Mouse (Mus musculus) heart, adult 9 months (tissue): Measurements from ENCODE around the gene Iqsec1.
"Not testable (repeated sequence)": the region's sequence is repeated elsewhere in the genome, so short reads cannot be mapped to it uniquely, and the experiment has no call there.

Experiments
- DNase-seq, 2 experiments: peaks; one replicate each; pipeline ENCODE4 v3.0.0; 2022; ENCODE audit warnings: low spot score in 2 of 2

Gene Iqsec1

GRCm38 (mm10) chr6:90662148-90662547 is 326.3 kb downstream of the Iqsec1 start:
- DNase-seq: no peak

DNA sequence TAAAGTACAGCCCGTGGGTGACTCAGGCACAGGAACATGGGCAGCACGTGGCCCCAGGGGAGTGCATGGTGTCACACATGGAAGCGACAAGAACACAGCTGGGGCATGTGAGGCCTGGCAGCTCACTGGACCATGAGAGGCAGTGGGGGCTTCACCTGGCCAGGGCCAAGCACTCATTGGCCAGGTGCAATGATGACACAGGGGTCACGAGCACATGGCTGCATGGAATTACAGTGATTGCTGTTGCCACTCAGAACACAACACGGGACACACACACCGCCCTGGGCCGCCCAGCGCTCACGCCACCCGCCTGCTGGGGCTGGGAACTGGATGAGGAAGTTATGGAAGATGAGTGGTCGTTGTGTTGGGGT is 327.5 kb downstream of the Iqsec1 start:
- DNase-seq: no peak

GRCm38 (mm10) chr6:90660398-90661028 is 328.0 kb downstream of the Iqsec1 start:
- DNase-seq: no peak

- DNase-seq: no peak
Measured at GRCm38 (mm10) chr6:90659913-90660312, 328.6 kb downstream of the Iqsec1 start.

GRCm38 (mm10) chr6:90656344-90656850 is 332.1 kb downstream of the Iqsec1 start:
- DNase-seq: peak in 1 of 2 experiments; percentile 17

- DNase-seq: peak; percentile 20 to 61
Measured at GRCm38 (mm10) chr6:90653736-90654135, 334.7 kb downstream of the Iqsec1 start.

GRCm38 (mm10) chr6:90650634-90651033 is 337.9 kb downstream of the Iqsec1 start:
- no peak for DNase-seq

DNA sequence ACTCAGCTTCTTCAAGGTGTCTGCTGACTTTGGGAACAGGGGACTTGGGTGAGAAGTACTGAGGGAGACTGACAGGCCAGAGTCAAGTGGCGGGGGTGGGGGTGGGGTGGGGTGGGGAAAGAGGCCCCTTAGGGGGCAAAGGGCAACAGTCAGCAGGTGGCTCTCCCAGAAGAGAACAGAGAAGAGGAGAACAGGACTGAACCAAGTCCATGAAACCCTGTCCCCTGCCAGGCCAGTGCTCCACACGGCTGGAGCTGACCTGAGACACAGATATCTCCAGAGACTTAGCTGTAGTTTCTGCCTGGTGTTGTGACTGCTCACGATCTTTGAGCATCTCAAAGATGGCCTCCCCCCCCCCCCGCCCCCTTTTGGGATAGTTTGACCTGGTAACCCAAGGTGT is 339.2 kb downstream of the Iqsec1 start:
- no peak for DNase-seq

DNA sequence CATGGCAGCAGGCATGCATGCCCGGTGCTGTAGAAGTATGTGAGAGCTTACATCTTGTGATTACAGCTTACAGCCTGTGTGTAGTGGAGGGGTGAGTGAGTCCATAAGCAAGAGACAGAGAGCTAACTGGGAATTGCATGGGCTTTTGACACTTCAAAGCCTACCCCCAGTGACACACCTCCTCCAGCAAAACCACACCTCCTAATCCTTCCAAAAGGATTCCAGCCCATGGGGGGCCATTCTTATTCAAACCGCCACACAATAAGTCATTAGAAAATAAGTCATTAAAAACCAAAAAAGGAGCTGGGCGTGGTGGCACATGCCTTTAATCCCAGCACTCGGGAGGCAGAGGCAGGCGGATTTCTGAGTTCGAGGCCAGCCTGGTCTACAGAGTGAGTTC is 340.1 kb downstream of the Iqsec1 start:
- DNase-seq: no peak

- no peak for DNase-seq
Measured at GRCm38 (mm10) chr6:90644965-90645364, 343.5 kb downstream of the Iqsec1 start.

DNA sequence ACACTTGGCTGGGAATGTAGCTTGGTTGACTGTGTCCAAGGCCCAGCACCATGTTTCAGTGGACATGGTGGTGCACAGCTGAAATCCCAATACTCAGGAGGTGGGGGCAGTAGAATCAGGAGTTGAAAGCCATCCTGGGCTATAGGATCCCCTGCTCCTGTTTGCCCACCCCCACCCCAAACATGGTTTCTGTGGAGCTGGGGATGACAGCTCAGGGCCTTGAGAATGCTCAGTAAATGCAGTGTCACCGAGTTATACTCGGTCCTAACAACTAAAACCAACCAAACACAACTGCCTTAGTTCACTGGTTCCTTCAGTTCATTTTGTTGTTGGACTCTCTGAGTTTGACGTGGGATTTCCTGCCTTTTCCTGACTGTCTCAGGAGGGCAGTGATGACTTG is 345.4 kb downstream of the Iqsec1 start:
- DNase-seq: no peak

DNA sequence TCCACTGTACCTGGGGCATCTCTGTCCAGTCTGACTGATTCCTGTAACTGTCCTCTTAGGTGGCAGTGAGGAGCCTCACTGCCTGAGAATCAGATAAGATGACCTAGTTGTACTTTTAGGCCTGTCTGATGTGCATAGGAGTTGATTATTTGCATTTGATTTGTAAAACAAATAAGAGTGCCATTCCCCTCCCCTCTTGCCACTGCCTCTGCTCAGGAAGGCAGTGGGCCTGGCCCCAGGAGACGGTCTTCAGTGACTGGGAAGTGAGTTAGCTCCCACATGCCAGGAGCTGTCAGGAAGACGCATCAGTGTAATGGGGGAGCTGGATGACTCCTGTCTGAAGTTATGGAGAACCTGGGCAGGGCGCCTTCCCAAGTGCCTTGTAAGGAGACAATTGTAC is 352.9 kb downstream of the Iqsec1 start:
- DNase-seq: no peak

DNA sequence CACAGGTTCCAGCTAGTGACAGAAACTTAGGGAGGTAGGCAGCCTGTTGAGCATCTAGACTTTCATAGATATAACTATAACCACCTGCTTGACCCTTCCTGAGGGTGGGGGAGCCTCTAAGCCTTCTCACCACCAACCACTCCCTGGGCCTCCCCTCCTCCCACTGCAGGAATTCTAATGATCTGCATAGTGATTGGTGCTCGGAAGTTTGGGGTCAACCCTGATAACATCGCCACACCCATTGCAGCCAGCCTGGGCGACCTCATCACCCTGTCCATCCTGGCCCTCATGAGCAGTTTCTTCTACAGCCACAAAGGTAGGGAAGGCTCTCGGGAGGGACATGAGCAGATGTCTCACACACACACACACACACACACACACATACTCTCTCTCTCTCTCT is 353.4 kb downstream of the Iqsec1 start:
- no peak for DNase-seq

- not testable (repeated sequence) for DNase-seq
Measured at GRCm38 (mm10) chr6:90632526-90632925, 356.0 kb downstream of the Iqsec1 start.

GRCm38 (mm10) chr6:90630427-90630826 is 358.1 kb downstream of the Iqsec1 start:
- DNase-seq: no peak

- DNase-seq: no peak
Measured at GRCm38 (mm10) chr6:90629506-90629905, 359.0 kb downstream of the Iqsec1 start.

- DNase-seq: no peak
Measured at GRCm38 (mm10) chr6:90627556-90627955, 360.9 kb downstream of the Iqsec1 start.

GRCm38 (mm10) chr6:90625207-90625994 is 363.1 kb downstream of the Iqsec1 start:
- DNase-seq: no peak

DNA sequence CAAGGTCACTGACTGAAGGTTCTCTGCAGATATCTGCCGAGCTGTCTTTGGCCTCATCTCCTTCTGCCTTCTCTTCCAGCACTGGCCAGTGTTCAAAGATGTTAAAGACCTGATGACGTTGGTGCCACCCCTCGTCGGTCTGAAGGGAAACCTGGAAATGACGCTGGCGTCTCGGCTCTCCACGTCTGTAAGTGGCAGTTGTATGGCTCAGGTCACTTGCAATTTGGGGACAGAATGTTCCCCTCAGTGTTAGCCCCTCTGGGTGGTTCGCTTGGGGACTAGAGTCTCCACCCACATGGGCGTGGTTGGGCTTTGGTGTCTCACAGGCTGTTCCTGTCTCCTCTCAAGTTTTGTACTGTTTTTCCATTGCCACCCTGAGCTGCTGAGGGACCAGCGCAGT is 363.8 kb downstream of the Iqsec1 start:
- peak; percentile 46 to 61 for DNase-seq

GRCm38 (mm10) chr6:90624184-90624583 is 364.3 kb downstream of the Iqsec1 start:
- DNase-seq: peak; percentile 62 to 78

- no peak for DNase-seq
Measured at GRCm38 (mm10) chr6:90623456-90623836, 365.0 kb downstream of the Iqsec1 start.

- DNase-seq: no peak
Measured at GRCm38 (mm10) chr6:90622758-90623455, 365.6 kb downstream of the Iqsec1 start.

DNA sequence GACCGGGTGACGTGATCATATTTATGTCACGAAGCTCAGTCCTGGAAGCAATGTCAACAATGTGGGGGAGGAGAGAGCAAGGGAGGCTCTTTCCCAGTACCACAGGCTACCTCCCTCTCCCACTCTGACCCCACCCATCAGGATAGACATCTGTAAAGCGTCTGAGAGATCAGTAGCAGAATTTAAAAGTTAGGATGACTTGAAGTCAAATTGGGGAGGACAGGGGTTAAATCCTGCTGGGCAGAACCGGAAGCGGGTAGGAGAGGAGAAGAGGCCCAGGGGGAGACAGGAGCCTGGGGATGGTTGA is 366.9 kb downstream of the Iqsec1 start:
- no peak for DNase-seq
